Mouse (Mus musculus) NIH3T3 (cell line): ENCODE measurements at regions not wholly inside any gene's neighbourhood (a gene's known extent, or its start where the extent isn't known, plus 50 kb on each side); places are given as distances from the start of the nearest gene placed in this dataset.

Experiments
- DNase-seq: peaks from one replicate; pipeline ENCODE4 v3.0.0-alpha.2; 2012; ENCODE audit warnings: low read depth

DNA sequence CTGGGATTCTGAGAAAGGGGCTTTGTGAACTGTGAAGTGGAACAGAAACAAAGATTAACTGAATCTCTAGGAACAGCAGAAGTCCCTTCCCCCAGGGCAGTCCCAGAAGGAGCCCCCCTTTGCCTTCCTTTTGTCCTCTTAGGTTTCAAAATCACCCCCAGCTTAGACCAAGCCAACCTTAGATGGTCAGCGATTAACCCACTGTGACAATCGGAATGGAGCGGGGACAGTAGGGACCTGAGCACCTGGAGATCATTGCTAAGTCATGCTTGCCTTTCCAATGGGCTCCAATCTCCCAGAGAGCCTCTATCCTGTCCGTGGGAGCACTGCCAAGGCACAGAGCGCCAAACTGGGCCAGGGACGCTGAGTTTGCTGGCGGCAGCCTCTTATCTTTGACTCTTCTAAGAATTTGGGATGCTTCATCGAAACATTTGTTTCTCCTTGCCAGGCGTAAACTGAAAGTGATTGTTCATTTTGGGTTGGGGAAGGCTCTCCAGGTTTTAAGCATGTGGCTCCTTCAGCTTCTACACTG is 165.3 kb upstream of the Ankrd55 start:
- no peak for DNase-seq

DNA sequence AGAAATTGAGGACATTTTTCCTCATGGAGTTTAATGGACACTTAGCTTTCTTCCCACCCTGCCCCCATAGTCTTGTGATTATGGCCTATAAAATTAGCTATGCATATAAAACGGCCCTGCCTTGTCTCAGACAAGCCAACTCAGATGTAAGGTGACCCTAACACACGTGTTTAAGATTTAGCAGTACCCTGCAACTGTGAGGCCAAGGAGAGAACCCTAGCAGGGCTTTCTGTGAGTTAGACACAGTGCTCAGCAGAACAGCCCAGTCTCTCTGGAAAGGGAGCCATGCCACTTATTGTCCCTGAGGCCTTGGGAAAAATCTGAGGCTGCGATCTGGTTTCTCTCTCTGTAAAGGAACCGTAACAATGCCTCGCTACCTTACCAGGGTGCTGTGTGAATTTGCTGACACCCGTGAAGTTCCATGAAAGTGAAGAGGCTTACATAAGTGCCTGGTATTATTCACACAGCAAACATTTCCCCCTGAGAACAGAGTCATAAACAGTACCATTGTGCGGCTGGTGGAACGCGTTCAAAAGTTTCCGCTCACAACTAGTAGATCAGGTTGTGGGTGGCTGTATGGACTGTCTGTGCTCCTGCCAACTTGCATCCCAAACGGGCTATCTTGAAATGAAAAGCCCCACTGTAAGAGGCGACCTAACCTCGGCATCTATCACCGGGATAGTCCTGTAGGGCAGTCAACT is 162.3 kb upstream of the Ankrd55 start:
- DNase-seq = no peak

DNA sequence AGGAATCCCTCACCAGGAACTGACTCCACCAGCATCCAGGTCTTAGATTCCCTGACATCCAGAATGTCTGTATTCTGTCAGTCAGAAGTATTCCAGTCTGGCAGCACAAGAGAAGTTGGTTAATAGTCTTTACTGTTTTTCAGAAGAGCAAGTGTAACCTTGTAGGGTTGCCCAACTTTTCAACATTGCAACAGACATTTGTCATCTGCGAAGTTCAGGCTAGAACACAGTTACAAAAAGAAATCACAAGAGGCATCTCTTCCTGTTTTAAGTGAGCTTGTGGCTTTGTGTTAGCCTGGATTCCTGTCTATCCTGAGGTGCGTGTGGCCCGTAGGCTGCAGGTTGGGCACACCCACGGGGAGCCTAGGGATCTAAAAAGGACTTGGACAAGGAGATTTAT is 158.0 kb upstream of the Ankrd55 start:
- DNase-seq = no peak

DNA sequence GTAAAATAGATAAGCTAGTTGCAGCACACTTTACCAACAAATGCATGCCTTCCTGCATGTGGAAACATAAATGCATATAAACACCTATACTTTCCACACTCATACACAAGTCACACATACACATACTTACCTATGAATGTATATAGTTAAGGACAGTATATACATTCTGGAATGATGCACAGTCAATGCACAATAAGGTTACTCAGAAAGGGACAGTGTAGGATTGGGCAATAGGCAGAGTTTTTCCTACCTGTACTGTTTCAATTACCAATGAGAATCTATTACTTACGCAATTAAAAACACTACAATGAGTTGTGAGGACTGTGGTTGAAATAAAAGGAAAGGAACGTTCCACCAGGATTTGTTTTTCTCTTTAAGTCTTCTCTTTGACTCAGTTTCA is 157.5 kb upstream of the Ankrd55 start:
- DNase-seq = no peak

DNA sequence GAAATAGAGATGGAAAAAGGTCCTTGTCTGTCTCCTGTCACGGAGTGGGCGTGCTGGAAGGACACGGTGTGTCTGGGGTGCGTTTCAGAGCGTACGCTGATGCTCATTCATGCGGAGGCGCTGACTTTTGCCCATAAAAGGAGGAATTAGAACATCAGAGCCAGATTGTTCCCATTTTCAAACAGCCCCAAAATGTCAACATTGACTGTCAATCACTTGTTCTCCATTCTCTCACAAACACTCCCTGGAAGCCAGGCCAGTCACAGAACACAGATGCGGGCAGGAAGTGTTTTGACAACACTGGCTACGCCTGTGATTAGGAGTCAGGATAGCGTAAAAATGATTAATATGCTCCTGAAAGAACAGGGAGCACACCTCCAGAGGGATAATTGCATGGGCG is 157.1 kb upstream of the Ankrd55 start:
- no peak for DNase-seq

DNA sequence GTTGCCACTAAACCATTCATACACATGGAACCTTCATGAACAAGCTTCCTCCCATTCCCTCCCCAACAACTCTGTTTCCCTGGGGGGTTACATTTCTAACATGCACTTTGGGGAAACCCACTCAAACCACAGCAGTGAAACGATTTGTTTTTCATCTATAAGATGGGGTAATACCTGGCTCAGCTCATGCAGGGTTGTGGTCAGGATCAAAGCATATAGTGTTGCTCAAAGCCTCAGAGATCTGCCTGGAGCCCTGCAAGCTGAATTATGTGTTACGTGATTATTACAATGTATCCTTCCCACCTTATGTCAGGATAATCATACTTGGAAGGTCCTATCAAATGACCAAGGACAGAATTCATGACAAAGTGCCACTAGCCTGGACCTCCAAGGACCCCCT is 154.5 kb upstream of the Ankrd55 start:
- DNase-seq = no peak

DNA sequence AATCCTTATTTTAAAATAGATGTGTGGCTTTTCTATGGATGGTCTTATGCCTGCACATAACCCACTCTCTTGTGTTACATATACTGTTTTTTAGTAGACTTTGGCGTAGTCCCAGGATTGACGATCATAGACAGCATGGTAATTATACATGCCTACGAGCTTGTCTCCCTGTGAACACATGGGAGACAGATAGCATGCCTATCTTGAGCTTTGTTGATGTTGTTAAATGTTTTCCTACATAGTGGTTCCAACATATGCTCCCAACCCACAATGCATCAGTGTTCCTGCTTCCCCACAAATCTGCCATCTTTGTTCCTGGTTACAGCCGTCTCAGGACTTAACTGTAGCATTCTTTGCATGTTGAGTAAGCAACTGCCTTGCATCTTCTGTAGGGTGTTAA is 153.6 kb upstream of the Ankrd55 start:
- DNase-seq = no peak

DNA sequence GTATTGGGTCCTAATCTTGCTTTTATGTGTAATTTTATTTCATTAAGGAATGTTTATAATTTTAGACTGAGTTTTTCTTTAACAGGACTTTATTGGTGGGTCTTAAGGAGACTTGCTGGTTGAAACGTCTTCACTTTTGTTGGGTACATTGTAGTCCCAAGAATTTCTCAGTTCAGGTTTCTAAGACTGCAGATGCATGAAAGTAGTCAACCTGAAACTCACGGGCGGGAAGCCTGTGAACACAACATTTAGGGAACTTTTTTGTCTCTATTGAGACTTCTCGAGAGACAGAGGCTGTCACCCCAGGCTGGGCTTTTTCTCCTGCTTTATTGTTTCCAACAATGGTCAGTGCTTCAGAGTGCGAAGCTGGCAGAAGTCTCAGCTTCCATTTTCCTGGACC is 152.5 kb upstream of the Ankrd55 start:
- no peak for DNase-seq

DNA sequence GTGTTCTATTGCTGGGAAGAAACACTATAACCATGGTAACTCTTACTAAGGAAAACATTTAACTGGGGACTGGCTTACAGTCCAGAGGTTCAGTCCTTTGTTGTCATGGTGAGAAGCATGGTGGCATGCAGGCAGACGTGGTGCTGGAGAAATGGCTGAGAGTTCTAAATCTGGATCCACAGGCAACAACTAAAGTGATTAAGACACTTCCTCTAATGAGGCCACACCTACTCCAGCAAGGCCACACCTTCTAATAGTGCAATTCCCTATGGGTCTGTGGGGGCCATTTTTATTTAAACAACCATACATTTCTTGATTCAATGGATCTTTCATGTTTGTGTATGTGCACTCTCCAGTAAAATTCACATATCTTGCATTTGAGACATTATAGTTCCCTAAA is 151.4 kb upstream of the Ankrd55 start:
- DNase-seq = no peak

DNA sequence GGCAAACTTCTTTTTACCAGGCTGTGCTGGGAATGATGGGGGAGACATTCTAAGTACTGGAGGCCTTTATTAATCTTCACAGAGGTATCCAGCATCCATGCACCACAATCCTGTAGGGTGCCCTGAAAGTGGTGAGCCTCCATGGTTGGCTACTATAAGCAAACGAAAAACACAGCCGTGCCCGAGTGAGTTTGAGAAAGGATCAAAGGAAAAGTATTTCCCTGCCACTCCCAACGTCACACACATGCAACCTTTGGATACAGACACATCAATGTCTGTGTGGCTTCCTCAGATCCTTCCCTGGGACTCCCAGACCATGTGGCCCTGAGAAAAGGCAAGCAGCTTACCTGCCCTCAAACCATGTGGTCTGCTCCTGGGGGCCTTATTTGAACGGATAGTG is 147.4 kb upstream of the Ankrd55 start:
- no peak for DNase-seq

DNA sequence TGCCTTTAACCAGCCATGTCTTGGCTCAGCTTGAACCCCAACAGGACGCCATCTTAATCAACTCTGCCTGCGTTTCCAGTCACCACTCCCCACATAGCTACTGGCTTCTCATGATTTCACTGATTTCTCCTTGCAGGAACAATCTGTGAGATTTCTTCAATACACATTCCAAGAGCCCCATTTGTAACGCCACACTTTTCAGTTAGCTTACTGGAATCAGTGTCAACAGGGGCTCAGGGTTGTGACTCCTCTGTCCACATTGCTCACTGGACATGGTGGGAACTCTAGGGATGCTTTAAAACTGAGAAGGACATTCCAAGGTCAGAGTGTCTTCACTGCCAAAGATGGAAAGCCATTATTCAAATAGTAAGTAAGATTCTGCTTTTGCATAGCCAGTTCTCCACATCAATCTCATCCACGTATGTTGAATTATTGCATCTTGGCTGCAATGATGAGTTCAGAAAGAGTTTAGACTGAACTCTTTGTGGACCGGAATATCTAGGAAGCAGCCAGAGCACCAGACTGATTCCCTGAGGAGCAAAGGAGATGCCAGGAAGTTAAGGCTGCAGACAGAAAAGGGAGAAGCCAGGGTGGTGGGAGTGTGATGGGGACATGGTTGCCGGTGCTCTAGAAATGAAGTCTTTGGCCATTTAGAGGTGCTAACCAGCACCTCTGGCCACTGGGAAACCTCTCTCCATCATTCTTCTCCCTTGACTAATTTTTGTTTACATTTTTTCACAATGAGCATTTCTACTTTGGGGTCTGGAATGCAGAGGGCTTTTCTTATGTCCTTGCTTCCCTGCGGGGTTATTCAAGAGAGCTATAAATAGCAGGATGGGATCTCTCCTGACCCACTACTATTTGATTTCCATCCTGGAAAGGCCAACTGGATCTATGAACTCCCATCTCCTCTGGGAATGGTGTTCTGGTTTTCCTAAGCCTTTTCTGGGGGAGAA is 143.6 kb upstream of the Ankrd55 start:
- peak; percentile 2 for DNase-seq

DNA sequence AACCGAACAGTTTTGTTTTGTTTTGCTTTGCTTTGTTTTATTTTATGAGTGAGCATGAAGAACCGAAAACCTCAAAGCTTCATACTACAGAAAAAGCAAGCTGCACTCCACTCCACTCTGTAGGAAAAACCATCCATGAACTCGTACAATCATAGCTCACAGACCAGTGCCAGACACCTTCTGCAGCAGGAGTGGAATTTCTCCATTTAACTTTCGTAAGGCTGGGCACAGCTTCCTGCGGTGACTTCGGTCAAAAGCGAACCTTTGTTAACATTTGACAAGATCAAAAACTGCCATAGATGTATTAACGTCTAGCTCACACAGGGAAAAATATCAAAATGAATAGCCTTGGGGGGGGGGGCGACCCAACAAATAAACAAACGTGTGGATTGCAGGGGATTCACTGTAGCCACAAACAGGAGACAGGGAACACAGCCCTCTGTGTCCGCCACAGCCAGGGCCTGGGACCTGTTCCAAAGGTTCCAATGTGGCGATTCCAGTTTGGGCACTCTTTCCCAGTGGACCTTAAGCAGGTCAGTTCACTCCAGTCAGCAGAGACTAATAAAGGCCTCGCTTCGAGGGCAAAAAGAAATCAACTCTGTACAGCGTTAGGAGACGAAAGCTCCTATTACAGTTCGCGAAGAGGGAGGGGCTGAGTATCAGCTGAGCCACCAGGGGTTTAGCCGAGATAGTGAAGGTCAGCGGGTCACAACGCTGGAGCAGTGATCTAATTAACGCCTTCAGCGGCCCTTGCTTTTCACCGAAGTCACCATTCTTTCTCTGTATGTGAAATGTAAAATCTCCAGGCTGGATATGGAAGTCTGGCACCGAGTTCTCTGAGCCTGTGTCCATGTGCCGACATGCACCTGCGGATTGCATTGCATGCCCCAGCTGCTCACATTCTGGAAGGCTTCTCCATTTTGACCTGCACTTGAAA is 135.4 kb upstream of the Ankrd55 start:
- DNase-seq = no peak

DNA sequence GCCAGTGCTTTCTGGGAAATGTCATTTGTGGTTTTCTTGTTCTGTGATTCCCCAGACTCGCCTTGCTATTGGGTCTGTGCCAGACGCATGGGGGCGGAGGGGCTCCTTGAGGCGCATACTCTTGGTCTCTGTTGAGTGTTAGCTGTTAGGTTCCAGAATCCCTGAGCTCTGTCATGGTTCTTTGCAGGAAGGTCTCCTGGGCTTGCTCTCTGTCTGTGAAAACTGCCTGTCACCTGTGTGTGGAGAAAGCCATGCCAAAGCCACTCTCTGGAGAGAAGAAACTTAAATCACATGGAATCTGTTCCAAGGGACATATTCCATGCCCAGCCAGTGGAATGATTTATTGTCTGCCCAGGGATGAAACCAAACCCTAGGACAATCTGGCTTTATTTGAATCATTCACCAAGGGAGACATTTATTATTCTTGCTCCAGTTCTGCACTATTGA is 134.5 kb upstream of the Ankrd55 start:
- no peak for DNase-seq

DNA sequence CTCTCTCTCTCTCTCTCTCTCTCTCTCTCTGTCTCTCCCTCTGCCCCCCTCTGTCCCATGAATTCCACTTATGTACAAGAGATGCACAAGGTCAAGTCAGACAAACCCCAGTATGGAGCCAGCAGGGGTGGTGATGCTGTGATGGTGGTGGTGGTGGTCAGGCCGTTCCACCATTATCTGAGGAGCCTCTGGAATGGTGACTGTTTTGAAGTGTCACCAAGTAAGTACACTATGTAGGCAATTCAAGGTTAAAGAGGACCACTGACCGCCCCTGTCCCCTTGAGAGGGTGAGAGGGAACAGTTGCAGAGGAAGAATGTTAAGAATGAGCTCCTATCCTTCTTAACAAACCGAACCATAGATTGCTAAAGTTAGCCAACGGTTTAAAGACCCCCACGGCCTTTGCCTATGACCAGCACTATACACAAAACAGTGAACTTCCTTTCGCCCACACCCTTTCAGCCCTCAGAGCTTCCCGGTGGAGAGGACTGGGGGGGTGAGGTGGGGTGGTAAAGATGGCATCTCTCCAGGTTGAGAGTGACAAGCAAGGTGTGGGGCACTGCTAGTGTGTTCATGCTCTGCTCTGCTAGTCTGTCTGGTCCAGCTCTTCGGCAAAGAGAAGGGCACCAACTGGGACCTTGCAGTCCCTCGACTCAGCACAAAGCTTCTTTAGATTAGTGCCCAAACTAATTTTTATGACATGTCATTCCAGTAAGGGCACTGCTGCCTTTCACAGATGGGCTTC is 128.7 kb upstream of the Ankrd55 start:
- no peak for DNase-seq

DNA sequence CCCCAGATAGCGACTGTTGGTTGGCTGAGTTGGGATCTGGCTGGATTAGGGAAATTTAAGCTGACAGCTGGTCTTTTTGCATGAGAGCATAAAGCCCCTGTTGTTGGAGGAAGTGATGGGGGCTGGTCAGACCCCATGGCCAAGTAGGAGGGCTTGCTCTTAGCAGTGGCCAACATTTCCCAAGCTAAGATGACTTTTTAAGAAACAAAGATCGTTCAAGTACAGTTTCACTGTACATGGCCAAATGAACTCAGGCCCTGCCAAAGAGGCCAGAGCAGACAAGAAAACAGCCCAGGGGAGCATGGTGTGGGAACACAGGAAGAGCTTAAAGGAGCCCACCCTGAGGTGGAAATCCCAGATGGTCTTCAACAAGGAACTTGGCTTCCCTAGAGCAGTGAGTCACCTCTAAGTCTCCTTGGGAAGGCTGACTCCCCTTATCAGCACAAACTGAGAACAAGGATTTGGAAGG is 128.0 kb upstream of the Ankrd55 start:
- no peak for DNase-seq

DNA sequence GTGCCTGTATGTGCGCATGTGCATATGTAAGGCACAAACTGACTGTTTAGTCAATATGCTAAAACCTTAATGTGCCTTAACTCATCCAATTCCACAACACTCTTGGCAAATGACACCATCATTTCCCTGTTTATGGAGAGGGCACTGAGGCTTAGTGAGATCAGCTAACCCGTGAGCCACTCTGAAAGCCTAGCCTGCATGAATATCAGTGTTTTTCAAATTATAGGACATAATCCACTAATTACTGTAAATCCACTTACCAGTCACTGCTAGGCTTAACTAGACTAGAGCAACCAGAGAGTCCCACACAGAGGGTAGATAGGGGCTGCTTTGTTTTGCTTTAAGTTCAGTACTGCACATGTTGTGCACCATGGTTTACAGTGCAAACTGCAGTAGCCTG is 127.5 kb upstream of the Ankrd55 start:
- DNase-seq = no peak

DNA sequence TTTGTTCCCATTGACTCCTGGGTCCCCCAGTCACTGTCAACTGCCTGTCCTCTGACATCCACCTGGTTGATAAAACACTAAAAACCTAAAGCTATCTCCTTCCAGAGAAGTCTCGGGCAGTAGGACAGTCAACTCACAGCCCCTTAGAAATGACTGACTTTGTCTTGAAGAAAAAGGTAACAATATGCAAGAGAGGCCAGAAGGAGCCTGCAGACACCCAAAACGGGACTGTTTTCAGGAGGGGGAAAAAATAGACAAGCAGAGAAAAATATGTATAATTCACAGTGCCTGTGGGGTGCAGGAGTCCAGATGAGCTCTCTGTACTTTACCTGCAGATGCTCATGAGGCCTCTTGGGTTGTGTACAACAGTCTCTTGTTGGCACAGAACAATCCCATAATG is 126.4 kb upstream of the Ankrd55 start:
- no peak for DNase-seq

DNA sequence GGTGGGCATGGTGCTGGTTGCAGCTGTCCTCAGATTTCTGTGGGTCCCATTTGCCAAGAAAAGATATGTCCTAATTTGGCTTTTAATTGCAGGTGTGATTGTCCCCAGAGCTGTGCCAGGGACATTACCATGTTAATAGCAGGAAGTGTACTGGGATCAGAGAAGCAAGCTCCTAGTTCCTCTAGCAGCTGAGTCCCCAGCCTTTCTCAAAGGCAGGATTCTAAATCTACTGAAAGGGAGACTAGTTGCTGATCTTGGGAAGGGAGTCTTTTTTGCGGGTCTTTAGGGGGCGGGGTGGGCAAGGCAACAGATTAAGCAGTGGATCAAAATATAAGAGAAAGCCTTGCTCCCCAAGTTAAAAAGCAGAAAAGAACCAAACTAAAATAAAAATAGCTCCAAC is 122.3 kb upstream of the Ankrd55 start:
- no peak for DNase-seq

DNA sequence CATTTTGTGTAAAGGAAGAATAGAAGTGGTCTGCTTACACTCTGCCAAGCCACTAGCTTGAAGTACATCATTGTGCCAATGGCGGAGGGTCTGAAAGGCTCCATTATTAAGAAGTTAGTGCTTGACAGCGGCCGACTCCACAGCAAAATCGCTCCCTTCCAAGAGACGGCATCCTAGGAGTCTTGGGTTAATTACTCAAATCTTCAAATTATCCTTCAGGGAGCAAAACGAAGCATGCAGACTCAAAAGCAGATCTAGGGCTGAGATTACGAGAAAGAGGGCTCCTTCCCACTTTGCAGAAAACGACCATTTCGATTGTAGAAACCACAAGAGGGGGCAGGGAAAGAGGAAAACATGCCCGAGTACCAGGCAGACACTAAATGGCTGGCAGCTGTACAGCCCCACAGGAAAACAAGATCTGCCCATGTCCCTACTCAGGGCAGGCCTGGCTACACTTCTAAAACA is 121.9 kb upstream of the Ankrd55 start:
- no peak for DNase-seq

DNA sequence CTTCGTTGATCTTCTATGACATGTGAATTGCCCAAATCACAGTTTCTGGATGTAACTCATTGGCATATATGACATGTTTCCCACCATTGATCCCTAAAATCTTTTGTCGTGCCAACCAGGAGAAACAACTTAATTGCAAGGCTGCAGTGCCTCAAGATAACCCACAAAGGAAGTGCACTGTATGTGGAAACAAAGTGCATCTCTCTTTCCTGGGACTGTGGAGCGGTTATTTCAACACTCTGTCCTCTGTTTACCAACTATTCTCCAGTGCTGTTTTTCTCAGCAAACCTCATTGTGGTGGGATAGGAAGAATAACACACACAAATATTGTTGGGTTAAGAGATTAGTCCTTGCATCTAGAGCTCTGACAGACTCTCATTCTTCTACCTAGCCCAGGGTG is 119.8 kb upstream of the Ankrd55 start:
- DNase-seq = no peak

DNA sequence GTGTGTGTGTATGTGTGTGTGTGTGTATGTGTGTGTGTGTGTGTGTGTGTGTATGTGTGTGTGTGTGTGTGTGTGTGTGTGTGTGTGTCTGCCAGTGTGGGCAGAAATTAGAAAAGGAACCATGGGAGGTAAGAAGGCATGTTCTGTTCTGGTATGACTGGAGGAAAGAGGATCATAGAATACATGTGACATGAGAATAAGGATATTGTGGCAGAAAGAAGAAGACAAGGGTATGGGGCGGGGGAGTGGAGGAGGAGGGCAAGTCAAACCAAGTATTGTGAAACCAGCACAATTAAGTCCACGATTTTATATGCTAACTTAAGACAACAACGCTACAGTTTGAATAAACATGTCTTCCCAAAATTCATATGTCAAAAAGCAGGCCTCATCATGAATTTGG is 117.4 kb upstream of the Ankrd55 start:
- DNase-seq = no peak
